14 mouse cellular contexts compared by ENCODE assay signal in genomic region chr9:59250272-59250671, GRCm38 (mm10). TPM values are rescaled to one million over a fixed set of nuclear protein-coding genes. Genes with fewer than 3 reads are reported as not detected.
DNase-seq lines count a peak whose midpoint lies in the region; ATAC-seq and TF ChIP-seq lines count a peak whose summit lies in the region.
"Had no signal": no experiment of that assay in that cellular context is flagged by ENCODE, and none has a peak within 500 bp of the region (broad histone marks: within the 10 kb centered on the region; RNA-seq: fewer than 3 reads in every experiment).

No protein-coding gene starts in this region.

- H3K4me1 ChIP-seq in forebrain, postnatal 0 days (ENCODE audit: insufficient read depth), result no peaks in the 10 kb centered on the region
- H3K4me1 ChIP-seq in forebrain, embryonic 11.5 days (replicated peaks; ENCODE audit: control insufficient read depth, insufficient read depth, low read length), result no peaks in the 10 kb centered on the region

- H3K9ac ChIP-seq in forebrain, postnatal 0 days, result no peak overlapping the region
- H3K9ac ChIP-seq in forebrain, embryonic 11.5 days (ENCODE audit: low read length), result no peak overlapping the region
- H3K9ac ChIP-seq: hindbrain, embryonic 14.5 days; midbrain, embryonic 12.5 days had no signal

- no peak overlapping the region for H3K27ac ChIP-seq in forebrain, postnatal 0 days (ENCODE audit: low read depth, low read length)
- H3K27ac ChIP-seq in forebrain, embryonic 11.5 days (ENCODE audit: low read depth, low read length), result no peak overlapping the region
- H3K27ac ChIP-seq in left cerebral cortex, adult 2 months, result no peak overlapping the region
- H3K27ac ChIP-seq: hindbrain, embryonic 14.5 days; midbrain, embryonic 12.5 days had no signal

- 61% methylated on average over 3 of the region's 3 CpGs for WGBS in forebrain, postnatal 0 days
- WGBS in forebrain, embryonic 11.5 days, result 58% methylated on average over 3 of the region's 3 CpGs

- no peak overlapping the region for H3K4me2 ChIP-seq in forebrain, postnatal 0 days (ENCODE audit: low read depth)
- no peak overlapping the region for H3K4me2 ChIP-seq in forebrain, embryonic 11.5 days (ENCODE audit: low read depth, low read length, severe bottlenecking)
- H3K4me2 ChIP-seq: hindbrain, embryonic 14.5 days; midbrain, embryonic 12.5 days had no signal

- no peaks in the 10 kb centered on the region for H3K9me3 ChIP-seq in forebrain, postnatal 0 days (ENCODE audit: low read length)
- H3K9me3 ChIP-seq in forebrain, embryonic 11.5 days (ENCODE audit: control insufficient read depth, low read length), result no peaks in the 10 kb centered on the region; the same call in 1 of the 2 replicates
- H3K9me3 ChIP-seq: midbrain, embryonic 12.5 days had no signal

- no peak for DNase-seq in forebrain, postnatal 0 days
- no peak for DNase-seq in forebrain, embryonic 11.5 days (ENCODE audit: low spot score)
- no peak for DNase-seq in left cerebral cortex, adult 2 months (ENCODE audit: extremely low spot score in 1 of 2, low spot score in 2 of 2)
- DNase-seq in left cerebral cortex, adult 11 months (ENCODE audit: low spot score), result no peak
- DNase-seq in retina, embryonic 14.5 days (ENCODE audit: low spot score), result peak; percentile 41
- no peak for DNase-seq in retina, postnatal 1 day
- DNase-seq in cerebellum, adult 9-10 months, result no peak
- DNase-seq in spleen, postnatal 14 days (ENCODE audit: low spot score in 2 of 2), result no peak
- DNase-seq: cerebellum, adult 8-10 months; kidney, postnatal 14 days; left cerebral cortex, postnatal 4 days; thymus, adult 2 months had no signal

- no peak overlapping the region for H3K4me3 ChIP-seq in forebrain, postnatal 0 days (ENCODE audit: low read depth, low read length)
- H3K4me3 ChIP-seq in forebrain, embryonic 11.5 days (ENCODE audit: low read depth, low read length), result no peak overlapping the region
- no peak overlapping the region for H3K4me3 ChIP-seq in left cerebral cortex, adult 2 months
- H3K4me3 ChIP-seq: midbrain, embryonic 12.5 days had no signal

- H3K36me3 ChIP-seq in forebrain, postnatal 0 days (ENCODE audit: insufficient read depth), result no peaks in the 10 kb centered on the region
- H3K36me3 ChIP-seq in forebrain, embryonic 11.5 days (ENCODE audit: control insufficient read depth, insufficient read depth, low read length), result no peaks in the 10 kb centered on the region
- H3K36me3 ChIP-seq: midbrain, embryonic 12.5 days had no signal

- H3K27me3 ChIP-seq in forebrain, postnatal 0 days (ENCODE audit: insufficient read depth, low read length), result no peaks in the 10 kb centered on the region
- H3K27me3 ChIP-seq in forebrain, embryonic 11.5 days (ENCODE audit: control insufficient read depth, insufficient read depth, low read length), result no peaks in the 10 kb centered on the region
- H3K27me3 ChIP-seq: midbrain, embryonic 12.5 days had no signal

- ATAC-seq in forebrain, postnatal 0 days, result no peak
- ATAC-seq in forebrain, embryonic 11.5 days (replicated peaks; ENCODE audit: low FRiP score), result no peak

- peak; percentile 39 for TF ChIP-seq CTCF in forebrain, postnatal 0 days (IDR thresholded peaks at IDR 0.05; ENCODE audit: low read depth)
- TF ChIP-seq CTCF in left cerebral cortex, adult 2 months (IDR thresholded peaks at IDR 0.05), result peak; percentile 36

- intact Hi-C loops in left cerebral cortex, adult 2 months (cut with DNase I), result no loop called here

RNA-seq across cellular contexts. Expression of gene Adpgk, which starts 41.1 kb away (rescaled TPM):
- 20.4 and 26.8 TPM in 2 replicates for total RNA-seq in forebrain, postnatal 0 days (2014; rRNA removed)
- polyA plus RNA-seq in forebrain, postnatal 0 days (2015; fragmentation: Nextera tagmentation; extraction: Ambion mirVana), result 14.5 and 16.2 TPM in 2 replicates
- polyA plus RNA-seq in forebrain, embryonic 11.5 days (2014; fragmentation: Nextera tagmentation; extraction: Ambion mirVana), result 39.2 and 40.4 TPM in 2 replicates
- 10 to 100 TPM; 16.2 to 16.3 TPM for total RNA-seq in left cerebral cortex, adult 2 months (2021)
